Mouse (Mus musculus) embryonic facial prominence, embryonic 10.5 days (tissue): ENCODE data around the gene Gorasp2. TPM values are rescaled to one million over a fixed set of nuclear protein-coding genes. Genes with fewer than 3 reads are reported as not detected.

ENCODE experiments used
- DNase-seq: peaks from one replicate; pipeline ENCODE4 v3.0.0-alpha.2; 2017; ENCODE audit warnings: low spot score
- H3K27ac ChIP-seq: fragments of 300-500 bp; sonication (generic); replicated peaks from 2 replicates; pipeline ENCODE4 v1.5.1; 2016; ENCODE audit warnings: mild to moderate bottlenecking
- H3K27me3 ChIP-seq: fragments of 300-500 bp; sonication (generic); replicated peaks from 2 replicates; pipeline ENCODE4 v1.6.1; 2016; ENCODE audit warnings: low read depth, mild to moderate bottlenecking; ENCODE audit not compliant: poor library complexity, severe bottlenecking
- H3K36me3 ChIP-seq: fragments of 300-500 bp; sonication (generic); replicated peaks from 2 replicates; pipeline ENCODE4 v1.6.1; 2016; ENCODE audit warnings: mild to moderate bottlenecking, moderate library complexity
- H3K4me1 ChIP-seq: fragments of 300-500 bp; sonication (generic); 2 replicates; pipeline ENCODE4 v1.6.1; 2016
- H3K4me3 ChIP-seq: fragments of 300-500 bp; sonication (generic); 2 replicates; pipeline ENCODE4 v1.5.1; 2016; ENCODE audit warnings: mild to moderate bottlenecking, moderate library complexity
- H3K9me3 ChIP-seq: fragments of 300-500 bp; sonication (generic); 2 replicates; pipeline ENCODE4 v1.6.1; 2016; ENCODE audit warnings: mild to moderate bottlenecking
- WGBS: fragments of 180-500 bp; shearing (Covaris S2); methylation state at CpG from one replicate; pipeline ENCODE4 v1.1.7; 2016; 5-methylcytosine and 5-hydroxymethylcytosine counted together
- polyA plus RNA-seq: library from polyadenylated mRNA; unstranded; fragments of >200 nt; fragmentation: Nextera tagmentation; extraction: Ambion mirVana; gene quantifications from 2 replicates; pipeline ENCODE4 v1.2.1, GENCODE M21; 2016

Gorasp2 gene
- polyA plus RNA-seq, result 156 and 157 TPM in 2 replicates

GRCm38 (mm10) chr2:70660887-70661714 is at the start of gene Gorasp2:
TSS of gene Gorasp2 (plus strand) at chr2:70661576.
- peak within 1 kb of the TSS; percentile 94 for H3K27ac ChIP-seq
- peaks cover 18% of the 10 kb centered on the region for H3K36me3 ChIP-seq
- H3K4me1 ChIP-seq, result peaks cover 17% of the 10 kb centered on the region
- peak within 1 kb of the TSS; percentile 97 for H3K4me3 ChIP-seq
- DNase-seq, result peak; percentile 95
- no peaks in the 10 kb centered on the region for H3K27me3 ChIP-seq
- H3K9me3 ChIP-seq, result no peaks in the 10 kb centered on the region
- 2% methylated on average over 64 of the region's 64 CpGs for WGBS

- 89% methylated on average over 7 of the region's 7 CpGs for WGBS
- H3K27me3 ChIP-seq, result no peaks in the 10 kb centered on the region
- no peaks in the 10 kb centered on the region for H3K36me3 ChIP-seq
- H3K4me1 ChIP-seq, result peaks cover under 1% of the 10 kb centered on the region; the same call in 1 of the 2 replicates
- H3K9me3 ChIP-seq, result peaks cover 5% of the 10 kb centered on the region; the same call in 1 of the 2 replicates
- DNase-seq, result no peak
- H3K27ac ChIP-seq, result no peak overlapping the region
- H3K4me3 ChIP-seq, result no peak overlapping the region
Measured at GRCm38 (mm10) chr2:70614745-70615351, 46.5 kb upstream of the Gorasp2 start.

GRCm38 (mm10) chr2:70616076-70616475 is 45.3 kb upstream of the Gorasp2 start:
- peaks cover 4% of the 10 kb centered on the region; the same call in 1 of the 2 replicates for H3K4me1 ChIP-seq
- no peaks in the 10 kb centered on the region for H3K36me3 ChIP-seq
- H3K4me3 ChIP-seq, result no peak overlapping the region
- no peak overlapping the region for H3K27ac ChIP-seq
- no peak for DNase-seq
- H3K9me3 ChIP-seq, result peaks cover 5% of the 10 kb centered on the region; the same call in 1 of the 2 replicates
- WGBS, result 87% methylated on average over 2 of the region's 2 CpGs
- H3K27me3 ChIP-seq, result no peaks in the 10 kb centered on the region

- no peaks in the 10 kb centered on the region for H3K27me3 ChIP-seq
- H3K4me3 ChIP-seq, result no peak overlapping the region
- H3K4me1 ChIP-seq, result peaks cover 4% of the 10 kb centered on the region; the same call in 1 of the 2 replicates
- WGBS, result 72% methylated on average over 3 of the region's 3 CpGs
- no peaks in the 10 kb centered on the region for H3K36me3 ChIP-seq
- no peak for DNase-seq
- H3K27ac ChIP-seq, result no peak overlapping the region
- peaks cover 5% of the 10 kb centered on the region; the same call in 1 of the 2 replicates for H3K9me3 ChIP-seq
Measured at GRCm38 (mm10) chr2:70616617-70617016, 44.8 kb upstream of the Gorasp2 start.

- no peak overlapping the region for H3K4me3 ChIP-seq
- H3K9me3 ChIP-seq, result no peaks in the 10 kb centered on the region
- H3K4me1 ChIP-seq, result peaks cover 4% of the 10 kb centered on the region; the same call in 1 of the 2 replicates
- no peak for DNase-seq
- no peak overlapping the region for H3K27ac ChIP-seq
- H3K36me3 ChIP-seq, result no peaks in the 10 kb centered on the region
- 88% methylated on average over 6 of the region's 6 CpGs for WGBS
- H3K27me3 ChIP-seq, result no peaks in the 10 kb centered on the region
Measured at GRCm38 (mm10) chr2:70619232-70619835, 42.0 kb upstream of the Gorasp2 start.

- Histone ChIP-seq H3K27ac (peak overlapping the region; percentile 51; the same call in 1 of the 2 replicates), H3K36me3 (no peaks in the 10 kb centered on the region), H3K4me1 (peaks cover 4% of the 10 kb centered on the region; the same call in 1 of the 2 replicates), H3K4me3 (no peak overlapping the region), H3K9me3 (no peaks in the 10 kb centered on the region), H3K27me3 (no peaks in the 10 kb centered on the region)
- WGBS, result 15% methylated on average over 6 of the region's 6 CpGs
- peak; percentile 75 for DNase-seq
Measured at GRCm38 (mm10) chr2:70620225-70620624, 41.2 kb upstream of the Gorasp2 start.

GRCm38 (mm10) chr2:70622244-70622643 is 39.1 kb upstream of the Gorasp2 start:
- 82% methylated on average over 4 of the region's 4 CpGs for WGBS

GRCm38 (mm10) chr2:70625761-70626160 is 35.6 kb upstream of the Gorasp2 start:
- H3K9me3 ChIP-seq, result no peaks in the 10 kb centered on the region
- WGBS, result 61% methylated on average over 7 of the region's 7 CpGs

More at GRCm38 (mm10) chr2:70622244-70622643, 39.1 kb upstream of the Gorasp2 start:
- Histone ChIP-seq H3K27me3 (no peaks in the 10 kb centered on the region), H3K27ac (no peak overlapping the region), H3K36me3 (no peaks in the 10 kb centered on the region), H3K9me3 (no peaks in the 10 kb centered on the region), H3K4me1 (peaks cover 4% of the 10 kb centered on the region; the same call in 1 of the 2 replicates), H3K4me3 (no peak overlapping the region)
- DNase-seq, result no peak

GRCm38 (mm10) chr2:70628397-70628796 is 33.0 kb upstream of the Gorasp2 start:
- Histone ChIP-seq H3K4me3 (no peak overlapping the region), H3K36me3 (no peaks in the 10 kb centered on the region), H3K4me1 (peaks cover 18% of the 10 kb centered on the region), H3K9me3 (no peaks in the 10 kb centered on the region), H3K27ac (no peak overlapping the region), H3K27me3 (no peaks in the 10 kb centered on the region)
- DNase-seq, result no peak
- 92% methylated on average over 12 of the region's 12 CpGs for whole genome bisulfite sequencing

More at GRCm38 (mm10) chr2:70625761-70626160, 35.6 kb upstream of the Gorasp2 start:
- Histone ChIP-seq H3K4me1 (peaks cover 18% of the 10 kb centered on the region), H3K36me3 (no peaks in the 10 kb centered on the region), H3K27me3 (no peaks in the 10 kb centered on the region), H3K4me3 (no peak overlapping the region), H3K27ac (no peak overlapping the region)
- no peak for DNase-seq

- peaks cover 18% of the 10 kb centered on the region for H3K4me1 ChIP-seq
- no peaks in the 10 kb centered on the region for H3K9me3 ChIP-seq
- peak; percentile 66 for DNase-seq
- peak overlapping the region; percentile 23; the same call in 1 of the 2 replicates for H3K4me3 ChIP-seq
- no peaks in the 10 kb centered on the region for H3K27me3 ChIP-seq
- H3K36me3 ChIP-seq, result no peaks in the 10 kb centered on the region
- peak overlapping the region; percentile 42 for H3K27ac ChIP-seq
- WGBS, result 27% methylated on average over 10 of the region's 10 CpGs
Measured at GRCm38 (mm10) chr2:70629339-70629761, 32.0 kb upstream of the Gorasp2 start.

GRCm38 (mm10) chr2:70629921-70630320 is 31.5 kb upstream of the Gorasp2 start:
- Histone ChIP-seq H3K27me3 (no peaks in the 10 kb centered on the region), H3K9me3 (no peaks in the 10 kb centered on the region), H3K4me1 (peaks cover 18% of the 10 kb centered on the region), H3K27ac (peak overlapping the region; percentile 40; the same call in 1 of the 2 replicates), H3K36me3 (no peaks in the 10 kb centered on the region), H3K4me3 (peak overlapping the region; percentile 23; the same call in 1 of the 2 replicates)
- WGBS, result 69% methylated on average over 3 of the region's 3 CpGs
- DNase-seq, result no peak

GRCm38 (mm10) chr2:70631321-70631720 is 30.1 kb upstream of the Gorasp2 start:
- no peak overlapping the region for H3K4me3 ChIP-seq
- H3K27ac ChIP-seq, result no peak overlapping the region
- H3K4me1 ChIP-seq, result peaks cover 18% of the 10 kb centered on the region
- no peaks in the 10 kb centered on the region for H3K27me3 ChIP-seq
- no peak for DNase-seq
- no peaks in the 10 kb centered on the region for H3K9me3 ChIP-seq
- WGBS, result 83% methylated on average over 1 of the region's 1 CpGs
- H3K36me3 ChIP-seq, result no peaks in the 10 kb centered on the region
